Mouse (Mus musculus) thymus, postnatal 25 days (tissue): Measurements from ENCODE around the gene Fat2.
A peak's percentile ranks its signal among the peaks of the same experiment; 100 is the strongest.

Experiments
- DNase-seq: peaks from one replicate; pipeline ENCODE4 v3.0.0; 2022

Gene Fat2

GRCm38 (mm10) chr11:55236815-55237214 lies 99.5 kb downstream of the Fat2 start:
- no peak for DNase-seq

DNA sequence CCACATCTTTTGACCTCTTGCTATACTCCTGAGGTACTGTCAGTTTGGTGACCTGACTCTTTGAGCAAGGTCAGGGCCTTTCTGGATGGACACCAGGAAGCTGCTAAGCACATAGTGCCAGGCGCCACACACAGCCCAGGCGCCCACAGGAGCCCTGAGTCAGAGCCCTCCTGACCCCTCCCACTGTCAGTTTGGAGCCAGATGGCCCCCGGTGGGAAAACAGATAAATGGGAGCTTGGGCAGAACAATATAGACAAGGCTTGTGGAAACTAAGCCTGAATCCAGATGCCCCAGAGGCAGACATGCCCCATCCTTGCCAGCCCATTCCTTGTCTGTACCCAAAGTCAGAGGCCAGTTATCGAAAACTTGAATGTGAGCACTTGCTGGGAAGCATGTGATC lies 101.6 kb downstream of the Fat2 start:
- no peak for DNase-seq

DNA sequence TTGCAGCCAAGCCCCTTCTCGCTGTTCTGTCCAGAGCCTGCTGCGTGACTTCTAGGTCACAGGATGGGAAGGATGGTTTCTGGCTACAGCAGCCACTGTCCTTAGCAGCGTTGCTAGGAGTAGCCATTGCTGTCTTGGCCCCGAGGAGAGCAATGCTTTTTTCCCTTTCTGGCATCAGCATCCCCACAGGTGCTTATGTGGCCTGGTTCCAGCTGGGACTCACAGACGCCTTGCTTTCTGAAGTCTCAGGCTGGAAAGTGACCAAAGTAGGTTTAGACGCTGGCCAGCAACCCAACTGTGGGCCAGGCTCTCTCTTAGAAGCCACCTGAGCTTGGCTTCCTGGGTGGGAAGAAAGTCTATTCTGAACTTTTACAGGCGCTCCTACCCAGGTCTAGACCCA lies 102.1 kb downstream of the Fat2 start:
- DNase-seq = no peak

DNA sequence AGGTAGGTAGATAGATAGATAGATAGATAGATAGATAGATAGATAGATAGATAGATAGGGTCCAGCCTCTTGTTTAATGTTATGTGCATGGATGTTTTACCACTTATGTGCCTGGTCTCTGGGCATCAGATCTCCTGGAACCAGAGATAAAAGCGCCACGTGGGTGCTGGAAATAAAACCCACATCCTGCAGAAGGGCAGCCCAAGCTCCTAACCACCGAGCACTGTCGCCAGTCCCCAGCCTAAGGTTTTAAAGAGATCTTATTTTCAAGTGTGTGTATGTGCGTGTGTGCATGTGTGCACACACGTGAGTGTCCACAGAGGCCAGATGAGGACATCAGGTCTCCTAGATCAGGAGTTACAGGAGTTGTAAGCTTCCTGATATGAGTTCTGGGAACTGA lies 105.3 kb downstream of the Fat2 start:
- no peak for DNase-seq

GRCm38 (mm10) chr11:55221306-55221705 lies 115.1 kb downstream of the Fat2 start:
- no peak for DNase-seq

- no peak for DNase-seq
Observed at GRCm38 (mm10) chr11:55218473-55218872, 117.9 kb downstream of the Fat2 start.

DNA sequence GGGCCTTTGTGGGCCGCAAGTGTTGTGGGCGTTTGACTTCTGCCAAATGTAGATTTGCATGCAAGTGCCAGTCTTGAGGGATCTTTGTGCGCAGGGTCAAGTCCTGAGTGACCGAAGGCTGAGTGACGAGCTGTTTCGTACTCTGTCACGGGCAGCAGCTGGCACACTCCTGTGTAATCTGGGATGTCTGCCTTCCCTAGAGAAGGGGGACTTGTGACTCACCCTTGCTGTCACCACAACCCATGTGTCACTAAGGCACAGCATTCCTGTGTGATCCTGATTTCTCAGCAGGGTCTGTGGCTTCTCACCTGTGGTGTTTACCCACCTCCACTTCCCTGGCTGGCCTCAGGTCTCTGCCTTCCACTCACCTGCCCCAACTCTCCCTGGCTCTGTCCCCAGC lies 118.5 kb downstream of the Fat2 start:
- DNase-seq = no peak

DNA sequence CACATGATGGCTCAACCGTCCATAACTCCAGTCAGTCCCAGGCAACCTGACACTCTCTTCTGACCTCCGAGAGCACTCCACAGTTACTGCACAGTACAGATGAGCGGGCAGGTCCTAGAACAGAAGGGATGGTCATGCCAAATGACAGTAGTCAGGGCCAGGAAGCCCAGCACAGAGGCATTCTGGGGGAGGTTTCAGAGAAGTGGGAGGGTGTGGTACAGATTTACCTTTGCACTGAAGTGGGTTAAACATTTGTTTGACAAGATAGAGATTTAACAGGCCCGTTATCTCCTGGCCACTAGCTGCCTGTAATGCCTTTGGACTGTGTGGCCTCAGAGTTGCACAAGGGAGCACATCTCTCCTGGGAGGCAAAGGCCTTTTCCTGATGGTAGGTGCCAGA lies 118.9 kb downstream of the Fat2 start:
- no peak for DNase-seq

DNA sequence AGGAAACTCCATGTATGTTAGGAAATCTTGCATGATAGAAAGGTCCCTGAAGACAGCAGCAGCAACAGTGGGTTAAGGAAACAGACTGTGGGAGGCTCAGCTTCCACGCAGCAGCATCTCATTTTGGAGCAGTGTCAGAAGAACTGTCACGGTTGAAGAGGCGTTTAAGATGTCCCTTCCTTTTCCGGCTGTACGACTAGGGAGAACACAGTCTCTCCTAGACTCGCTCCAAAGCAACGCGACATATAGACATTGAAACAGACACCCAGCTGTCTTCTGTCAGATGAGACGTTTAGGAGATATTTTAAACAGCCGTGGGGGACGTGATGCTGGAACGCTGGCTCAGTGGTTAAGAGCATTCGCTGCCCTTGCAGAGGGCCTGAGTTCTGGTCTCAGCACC lies 119.5 kb downstream of the Fat2 start:
- no peak for DNase-seq

- DNase-seq = no peak
Observed at GRCm38 (mm10) chr11:55216061-55216460, 120.3 kb downstream of the Fat2 start.

- DNase-seq = no peak
Observed at GRCm38 (mm10) chr11:55214978-55215377, 121.4 kb downstream of the Fat2 start.

GRCm38 (mm10) chr11:55214161-55214560 lies 122.2 kb downstream of the Fat2 start:
- no peak for DNase-seq

DNA sequence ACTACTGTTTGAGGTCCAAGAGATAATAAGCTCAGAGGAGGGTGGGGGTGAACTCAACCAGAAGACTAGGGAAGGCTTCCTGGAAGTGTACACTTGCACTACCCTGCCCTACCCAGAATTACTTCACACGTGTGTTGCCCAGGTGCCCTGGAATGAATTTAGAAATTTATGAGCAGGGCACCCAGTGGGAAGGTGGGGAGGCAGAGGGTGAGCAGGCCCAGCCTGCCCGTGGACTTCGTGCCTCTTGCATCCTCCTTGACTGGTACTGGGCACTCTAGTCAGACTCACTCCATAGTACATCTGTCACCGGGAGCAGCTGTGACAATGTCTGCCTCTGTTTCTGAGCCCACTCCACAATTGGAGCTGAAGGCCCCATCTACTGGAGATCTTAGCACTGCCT lies 122.8 kb downstream of the Fat2 start:
- DNase-seq = no peak

DNA sequence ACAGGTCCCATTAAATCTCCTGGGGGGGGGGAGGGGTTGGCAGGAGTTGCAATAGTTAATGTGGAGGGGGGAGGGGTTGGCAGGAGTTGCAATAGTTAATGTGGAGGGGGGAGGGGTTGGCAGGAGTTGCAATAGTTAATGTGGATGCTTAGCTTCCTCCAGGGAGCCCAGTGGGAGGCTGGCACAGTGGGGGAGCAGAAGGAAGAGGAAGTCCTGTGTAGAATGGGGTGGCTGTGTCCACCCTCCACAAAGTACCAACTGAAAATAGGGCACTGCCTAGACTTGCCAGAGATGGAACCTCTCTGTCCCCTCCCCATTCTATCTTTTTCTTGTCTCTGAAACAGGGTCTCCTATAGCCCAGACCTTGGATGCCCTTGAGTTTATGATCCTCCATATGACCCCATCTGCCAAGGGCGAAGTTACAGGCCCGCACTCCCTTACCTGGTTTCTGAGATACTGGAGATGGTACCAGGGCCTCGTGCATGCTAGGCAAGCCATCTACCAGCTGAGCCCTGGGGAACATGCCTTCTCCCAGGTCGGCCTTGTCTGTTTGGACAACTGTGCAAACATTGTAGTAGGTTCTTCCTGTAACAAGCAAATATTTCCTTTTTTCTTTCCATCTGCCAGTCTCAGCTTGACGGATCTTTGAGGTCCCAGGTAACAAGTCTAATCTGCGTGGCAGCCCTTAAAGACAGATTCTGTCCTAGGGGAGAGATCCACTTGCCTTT lies 126.6 kb downstream of the Fat2 start:
- DNase-seq = no peak

GRCm38 (mm10) chr11:55209032-55209431 lies 127.3 kb downstream of the Fat2 start:
- DNase-seq = no peak

GRCm38 (mm10) chr11:55208001-55208690 lies 128.2 kb downstream of the Fat2 start:
- DNase-seq = no peak

- no peak for DNase-seq
Observed at GRCm38 (mm10) chr11:55204602-55205001, 131.8 kb downstream of the Fat2 start.

DNA sequence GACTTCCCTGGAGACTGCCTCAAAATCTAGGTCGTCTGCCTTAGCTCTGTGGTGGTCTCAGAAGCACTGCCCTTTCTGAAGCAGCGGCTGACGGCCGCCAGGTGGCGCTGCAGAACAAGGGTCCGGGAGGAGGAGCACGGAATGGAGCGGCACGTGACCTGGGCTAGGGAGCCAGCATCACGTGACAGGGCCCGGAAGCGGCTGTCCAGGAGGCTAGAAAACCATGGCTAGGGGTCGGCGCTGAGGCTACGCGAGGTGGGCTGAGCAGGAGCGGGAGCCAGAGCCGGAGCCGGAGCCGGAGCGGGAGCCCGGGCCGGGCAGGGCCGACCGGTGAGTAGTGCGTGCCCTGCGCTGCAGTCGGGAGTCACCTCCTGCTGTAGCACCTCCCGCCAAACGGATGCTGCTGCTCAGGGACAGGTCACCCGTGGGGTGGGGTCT lies 132.2 kb downstream of the Fat2 start, which contains the start of gene Slc36a1:
Gene Slc36a1 (plus strand): TSS at position 192 of the 438 bp plus-strand sequence.
- DNase-seq = peak; percentile 96
